Mouse (Mus musculus) lung, adult 2 months (tissue): ENCODE results near the gene Gbp2b. TPM values are rescaled to one million over a fixed set of nuclear protein-coding genes. Genes with fewer than 3 reads are reported as not detected.

ENCODE experiments used
- DNase-seq: peaks from one replicate; pipeline ENCODE4 v3.0.0; 2022
- H3K4me1 ChIP-seq: fragments of 200-500 bp; 2 replicates; pipeline ENCODE4 v1.6.1; 2011; ENCODE audit warnings: low read length; ENCODE audit not compliant: control insufficient read depth, insufficient read depth
- H3K4me3 ChIP-seq: fragments of 200-500 bp; replicated peaks from 2 replicates; pipeline ENCODE3; 2011; ENCODE audit warnings: low read depth, mild to moderate bottlenecking, control low read depth, low read length; ENCODE audit errors: extremely low read depth
- CTCF ChIP-seq: fragments of 200-500 bp; IDR thresholded peaks from 2 replicates; pipeline ENCODE4 v1.5.1; 2011; ENCODE audit warnings: mild to moderate bottlenecking, low read length, control low read depth; ENCODE audit not compliant: insufficient read depth
- POLR2A ChIP-seq: fragments of 200-500 bp; IDR thresholded peaks from 2 replicates; pipeline ENCODE4 v1.6.1; 2011; ENCODE audit warnings: low read depth, mild to moderate bottlenecking, control low read depth, low read length, borderline replicate concordance; ENCODE audit errors: extremely low read depth
- WGBS: fragments of 180-500 bp; shearing (Covaris S2); methylation state at CpG from one replicate; pipeline ENCODE4 v1.1.7; 2018; 5-methylcytosine and 5-hydroxymethylcytosine counted together
- polyA plus RNA-seq: library from polyadenylated mRNA; depleted of rRNA; stranded (reverse); fragments of >200 nt; gene quantifications from 2 replicates; pipeline ENCODE4 v1.2.3, GENCODE M21; 2012

The Gbp2b gene
- polyA plus RNA-seq, 1 experiment, result 0.11 TPM

DNA sequence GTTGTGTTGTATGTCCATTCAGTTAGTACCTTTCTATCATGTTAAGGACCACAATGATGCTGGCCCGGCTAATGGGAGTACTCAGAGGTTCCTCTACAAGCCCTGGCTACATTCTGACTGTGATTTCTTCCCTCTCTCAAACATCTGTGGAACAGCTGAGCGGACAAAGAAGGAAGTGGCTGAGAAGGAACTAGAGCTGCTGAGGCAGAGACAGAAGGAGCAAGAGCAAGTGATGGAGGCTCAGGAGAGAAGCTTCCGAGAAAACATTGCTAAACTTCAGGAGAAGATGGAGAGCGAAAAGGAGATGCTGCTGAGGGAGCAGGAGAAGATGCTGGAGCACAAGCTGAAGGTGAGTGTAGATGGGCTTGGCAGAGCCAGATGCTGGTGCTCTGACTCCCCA lies 23.9 kb upstream of the Gbp2b start:
- no peaks in the 10 kb centered on the region for H3K4me1 ChIP-seq
- DNase-seq, result no peak
- H3K4me3 ChIP-seq, result no peak overlapping the region
- TF ChIP-seq CTCF (no peak), POLR2A (no peak)
- 91% methylated on average over 4 of the region's 4 CpGs for WGBS

GRCm38 (mm10) chr3:142577108-142577507 lies 17.5 kb upstream of the Gbp2b start:
- DNase-seq, result no peak
- WGBS, result 76% methylated on average over 3 of the region's 3 CpGs
- Histone ChIP-seq H3K4me1 (no peaks in the 10 kb centered on the region), H3K4me3 (no peak overlapping the region)
- no peak for TF ChIP-seq CTCF
- TF ChIP-seq POLR2A, result no peak

GRCm38 (mm10) chr3:142578342-142578741 lies 16.3 kb upstream of the Gbp2b start:
- Histone ChIP-seq H3K4me3 (no peak overlapping the region), H3K4me1 (no peaks in the 10 kb centered on the region)
- no peak for TF ChIP-seq CTCF
- no peak for TF ChIP-seq POLR2A
- WGBS, result 77% methylated on average over 4 of the region's 4 CpGs
- DNase-seq, result no peak

GRCm38 (mm10) chr3:142583067-142583466 lies 11.6 kb upstream of the Gbp2b start:
- 88% methylated on average over 4 of the region's 4 CpGs for WGBS
- TF ChIP-seq CTCF (no peak), POLR2A (no peak)
- H3K4me1 ChIP-seq, result peaks cover 2% of the 10 kb centered on the region; the same call in 1 of the 2 replicates

GRCm38 (mm10) chr3:142587386-142587785 lies 7.3 kb upstream of the Gbp2b start:
- TF ChIP-seq POLR2A (no peak), CTCF (no peak)
- H3K4me3 ChIP-seq, result no peak overlapping the region
- no peak for DNase-seq
- peaks cover 2% of the 10 kb centered on the region; the same call in 1 of the 2 replicates for H3K4me1 ChIP-seq

More at GRCm38 (mm10) chr3:142583067-142583466, 11.6 kb upstream of the Gbp2b start:
- no peak for DNase-seq
- no peak overlapping the region for H3K4me3 ChIP-seq

DNA sequence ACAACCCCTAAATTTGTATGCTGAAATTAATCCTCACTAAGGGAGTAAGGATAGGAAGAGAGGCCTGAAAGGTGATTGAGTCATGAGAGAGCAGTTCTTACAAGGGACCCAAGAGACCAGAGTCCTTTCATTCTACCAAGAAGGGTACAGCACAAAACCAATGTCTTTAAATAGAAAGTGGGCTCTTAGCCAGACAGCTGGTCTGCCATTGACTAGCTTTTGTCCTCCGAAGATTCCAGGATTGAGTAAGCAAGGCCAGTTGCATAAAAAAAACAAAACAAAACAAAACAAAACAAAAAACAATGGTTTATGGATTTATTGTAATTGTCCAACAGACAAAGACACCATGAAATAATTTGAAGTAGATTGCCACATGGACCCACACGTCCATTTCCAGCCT lies 5.8 kb upstream of the Gbp2b start:
- Histone ChIP-seq H3K4me1 (peaks cover 2% of the 10 kb centered on the region; the same call in 1 of the 2 replicates), H3K4me3 (no peak overlapping the region)
- no peak for DNase-seq
- 45% methylated on average over 2 of the region's 2 CpGs for WGBS
- TF ChIP-seq CTCF, result no peak
- no peak for TF ChIP-seq POLR2A

DNA sequence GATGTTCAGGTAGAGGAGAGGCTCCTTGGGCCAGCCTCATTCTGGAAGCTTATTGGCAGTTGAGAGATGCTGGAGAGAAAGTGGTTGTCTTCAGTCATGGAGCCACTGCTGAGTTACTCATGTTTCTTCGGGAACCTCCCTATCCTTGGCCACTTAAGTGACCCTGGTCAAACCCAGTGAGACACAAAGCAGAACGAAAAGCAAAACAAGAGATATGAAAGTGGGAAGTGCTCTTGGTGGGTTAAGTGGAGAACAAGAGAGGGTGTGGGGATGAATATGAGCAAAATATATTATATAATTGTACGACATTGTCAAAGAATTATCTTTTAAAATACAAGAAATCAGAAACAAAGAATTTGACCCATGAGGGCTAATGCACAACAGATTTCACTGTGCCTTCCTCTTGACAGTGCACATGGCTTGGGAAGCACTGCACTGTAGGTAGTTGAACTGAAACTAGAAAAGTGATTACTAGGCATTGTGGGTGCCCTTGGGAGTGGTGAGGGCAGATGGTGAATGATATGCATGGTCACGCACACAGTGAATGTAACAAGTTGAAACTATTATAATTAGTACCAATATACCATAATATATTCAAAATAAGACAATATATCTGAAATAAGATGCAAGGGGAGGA lies 4.1 kb upstream of the Gbp2b start:
- H3K4me3 ChIP-seq, result no peak overlapping the region
- WGBS, result 73% methylated on average over 4 of the region's 4 CpGs
- TF ChIP-seq CTCF (no peak), POLR2A (no peak)
- no peak for DNase-seq
- peaks cover 2% of the 10 kb centered on the region; the same call in 1 of the 2 replicates for H3K4me1 ChIP-seq

DNA sequence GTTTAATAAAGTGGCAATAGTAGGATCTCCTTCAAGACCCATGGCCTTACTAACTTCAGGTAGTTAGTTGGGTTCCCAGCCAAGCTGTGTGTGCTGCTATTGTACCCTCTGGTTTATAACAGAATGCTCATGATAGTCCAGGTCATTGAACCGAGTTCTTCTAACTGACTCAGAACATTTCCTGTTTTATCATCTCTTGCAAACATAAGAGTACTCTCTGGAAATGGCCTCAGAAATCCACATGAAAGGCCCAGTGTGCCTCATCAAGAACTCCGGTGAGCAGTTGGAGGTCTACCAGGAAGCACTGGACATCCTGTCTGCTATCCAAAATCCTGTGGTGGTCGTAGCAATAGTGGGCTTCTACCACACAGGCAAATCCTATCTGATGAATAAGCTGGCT lies 3.3 kb downstream of the Gbp2b start:
- H3K4me3 ChIP-seq, result no peak overlapping the region
- 56% methylated on average over 3 of the region's 3 CpGs for WGBS
- H3K4me1 ChIP-seq, result no peaks in the 10 kb centered on the region
- TF ChIP-seq CTCF (no peak), POLR2A (no peak)
- no peak for DNase-seq

GRCm38 (mm10) chr3:142601675-142602074 lies 7.0 kb downstream of the Gbp2b start:
- Histone ChIP-seq H3K4me1 (no peaks in the 10 kb centered on the region), H3K4me3 (no peak overlapping the region)
- no peak for DNase-seq
- TF ChIP-seq CTCF (no peak), POLR2A (no peak)

DNA sequence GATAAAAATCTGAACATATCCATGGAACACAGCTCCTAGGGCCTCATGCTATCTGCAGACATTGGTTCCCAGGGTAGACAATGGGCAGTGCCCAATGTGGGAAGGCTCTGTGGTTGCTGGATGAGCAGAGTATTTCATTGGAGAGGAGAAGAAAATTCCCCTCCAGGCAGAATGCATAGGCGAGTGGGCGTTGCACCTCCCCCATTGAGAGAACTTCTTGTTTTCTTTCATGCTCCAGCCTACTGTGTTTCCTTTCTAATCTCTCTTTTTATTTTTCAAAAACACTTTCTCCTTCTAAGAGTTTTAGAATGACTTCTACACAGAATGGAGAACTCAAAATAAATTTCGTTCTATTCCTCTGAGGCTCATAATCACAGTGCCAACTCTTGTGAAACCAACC lies 24.0 kb downstream of the Gbp2b start:
- Histone ChIP-seq H3K4me3 (no peak overlapping the region), H3K4me1 (peaks cover 7% of the 10 kb centered on the region)
- DNase-seq, result no peak
- 77% methylated on average over 3 of the region's 3 CpGs for WGBS
- TF ChIP-seq POLR2A (no peak), CTCF (no peak)
